Mouse (Mus musculus): Measurements from ENCODE around the gene Tmem86b. TPM values are rescaled to one million over a fixed set of nuclear protein-coding genes. Genes with fewer than 3 reads are reported as not detected.

Tmem86b gene
- polyA plus RNA-seq, 1 experiment from 2014 or later: 4.6 TPM

- ATAC-seq (replicated peaks; ENCODE audit: insufficient number of reproducible peaks, low FRiP score, low TSS enrichment): no peak
- WGBS (ENCODE audit: insufficient replicate concordance): 84% methylated on average over 7 of the region's 7 CpGs
- Histone ChIP-seq H3K36me3 (ENCODE audit: control insufficient read depth, insufficient read depth, low read length) (peaks cover 45% of the 10 kb centered on the region), H3K4me3 (ENCODE audit: low read depth, low read length) (no peak overlapping the region), H3K4me1 (ENCODE audit: control insufficient read depth, insufficient read depth, low read length) (peaks cover under 1% of the 10 kb centered on the region), H3K4me2 (no peak overlapping the region), H3K9me3 (replicated peaks; ENCODE audit: control insufficient read depth, low read length) (no peaks in the 10 kb centered on the region), H3K27ac (ENCODE audit: low read depth, low read length) (no peak overlapping the region), H3K27me3 (ENCODE audit: control insufficient read depth, insufficient read depth, low read length) (no peaks in the 10 kb centered on the region), H3K9ac (ENCODE audit: low read depth, low read length) (no peak overlapping the region)
These were observed 10.7 kb upstream of the Tmem86b start for GRCm38 (mm10) chr7:4641956-4642355.

- 84% methylated on average over 11 of the region's 11 CpGs for WGBS (ENCODE audit: insufficient replicate concordance)
- Histone ChIP-seq H3K27ac (ENCODE audit: low read depth, low read length) (no peak overlapping the region), H3K4me1 (ENCODE audit: control insufficient read depth, insufficient read depth, low read length) (no peaks in the 10 kb centered on the region), H3K9me3 (replicated peaks; ENCODE audit: control insufficient read depth, low read length) (no peaks in the 10 kb centered on the region), H3K9ac (ENCODE audit: low read depth, low read length) (no peak overlapping the region), H3K27me3 (ENCODE audit: control insufficient read depth, insufficient read depth, low read length) (no peaks in the 10 kb centered on the region), H3K36me3 (ENCODE audit: control insufficient read depth, insufficient read depth, low read length) (peaks cover 49% of the 10 kb centered on the region), H3K4me3 (ENCODE audit: low read depth, low read length) (no peak overlapping the region), H3K4me2 (no peak overlapping the region)
- ATAC-seq (replicated peaks; ENCODE audit: insufficient number of reproducible peaks, low FRiP score, low TSS enrichment): no peak
These were observed 9.9 kb upstream of the Tmem86b start for GRCm38 (mm10) chr7:4641155-4641554.

GRCm38 (mm10) chr7:4636179-4636578, 5.0 kb upstream of the Tmem86b start:
- WGBS (ENCODE audit: insufficient replicate concordance): 83% methylated on average over 4 of the region's 4 CpGs
- Histone ChIP-seq H3K27ac (ENCODE audit: low read depth, low read length) (no peak overlapping the region), H3K27me3 (ENCODE audit: control insufficient read depth, insufficient read depth, low read length) (no peaks in the 10 kb centered on the region), H3K4me1 (ENCODE audit: control insufficient read depth, insufficient read depth, low read length) (no peaks in the 10 kb centered on the region), H3K9me3 (replicated peaks; ENCODE audit: control insufficient read depth, low read length) (no peaks in the 10 kb centered on the region), H3K36me3 (ENCODE audit: control insufficient read depth, insufficient read depth, low read length) (peaks cover 40% of the 10 kb centered on the region), H3K9ac (ENCODE audit: low read depth, low read length) (no peak overlapping the region), H3K4me3 (ENCODE audit: low read depth, low read length) (no peak overlapping the region), H3K4me2 (no peak overlapping the region)
- no peak for ATAC-seq (replicated peaks; ENCODE audit: insufficient number of reproducible peaks, low FRiP score, low TSS enrichment)

GRCm38 (mm10) chr7:4630198-4630597, 1.0 kb downstream of the Tmem86b start:
- H3K9ac ChIP-seq (ENCODE audit: low read depth, low read length): peak overlapping the region; percentile 47; the same call in 1 of the 2 replicates
- no peaks in the 10 kb centered on the region for H3K9me3 ChIP-seq (replicated peaks; ENCODE audit: control insufficient read depth, low read length)
- H3K4me3 ChIP-seq (ENCODE audit: low read depth, low read length): peak overlapping the region; percentile 24
- WGBS (ENCODE audit: insufficient replicate concordance): 48% methylated on average over 1 of the region's 1 CpGs
- peak; percentile 87 for ATAC-seq (replicated peaks; ENCODE audit: insufficient number of reproducible peaks, low FRiP score, low TSS enrichment)
- H3K4me1 ChIP-seq (ENCODE audit: control insufficient read depth, insufficient read depth, low read length): no peaks in the 10 kb centered on the region
- peak overlapping the region; percentile 67 for H3K27ac ChIP-seq (ENCODE audit: low read depth, low read length)
- no peaks in the 10 kb centered on the region for H3K27me3 ChIP-seq (ENCODE audit: control insufficient read depth, insufficient read depth, low read length)
- H3K36me3 ChIP-seq (ENCODE audit: control insufficient read depth, insufficient read depth, low read length): peaks cover 25% of the 10 kb centered on the region
- H3K4me2 ChIP-seq: peak overlapping the region; percentile 48; the same call in 1 of the 2 replicates

GRCm38 (mm10) chr7:4629586-4629985, 1.6 kb downstream of the Tmem86b start:
- no peaks in the 10 kb centered on the region for H3K27me3 ChIP-seq (ENCODE audit: control insufficient read depth, insufficient read depth, low read length)
- no peaks in the 10 kb centered on the region for H3K4me1 ChIP-seq (ENCODE audit: control insufficient read depth, insufficient read depth, low read length)
- H3K9me3 ChIP-seq (replicated peaks; ENCODE audit: control insufficient read depth, low read length): no peaks in the 10 kb centered on the region
- H3K27ac ChIP-seq (ENCODE audit: low read depth, low read length): peak overlapping the region; percentile 67
- peak overlapping the region; percentile 47; the same call in 1 of the 2 replicates for H3K9ac ChIP-seq (ENCODE audit: low read depth, low read length)
- 0 out of 2 replicates have a peak, but pooled peaks have one; percentile 14 for ATAC-seq (replicated peaks; ENCODE audit: insufficient number of reproducible peaks, low FRiP score, low TSS enrichment)
- peak overlapping the region; percentile 48 for H3K4me2 ChIP-seq
- 73% methylated on average over 5 of the region's 5 CpGs for WGBS (ENCODE audit: insufficient replicate concordance)
- H3K4me3 ChIP-seq (ENCODE audit: low read depth, low read length): peak overlapping the region; percentile 24
- peaks cover 25% of the 10 kb centered on the region for H3K36me3 ChIP-seq (ENCODE audit: control insufficient read depth, insufficient read depth, low read length)

- Histone ChIP-seq H3K27ac (ENCODE audit: low read depth, low read length) (no peak overlapping the region), H3K4me2 (no peak overlapping the region), H3K27me3 (ENCODE audit: control insufficient read depth, insufficient read depth, low read length) (no peaks in the 10 kb centered on the region), H3K4me1 (ENCODE audit: control insufficient read depth, insufficient read depth, low read length) (no peaks in the 10 kb centered on the region), H3K36me3 (ENCODE audit: control insufficient read depth, insufficient read depth, low read length) (peaks cover 6% of the 10 kb centered on the region), H3K4me3 (ENCODE audit: low read depth, low read length) (no peak overlapping the region), H3K9me3 (replicated peaks; ENCODE audit: control insufficient read depth, low read length) (no peaks in the 10 kb centered on the region), H3K9ac (ENCODE audit: low read depth, low read length) (no peak overlapping the region)
- WGBS (ENCODE audit: insufficient replicate concordance): 91% methylated on average over 2 of the region's 2 CpGs
- ATAC-seq (replicated peaks; ENCODE audit: insufficient number of reproducible peaks, low FRiP score, low TSS enrichment): no peak
These were observed 5.3 kb downstream of the Tmem86b start for GRCm38 (mm10) chr7:4625928-4626327.

GRCm38 (mm10) chr7:4624343-4624742, 6.9 kb downstream of the Tmem86b start:
- 39% methylated on average over 1 of the region's 1 CpGs for WGBS (ENCODE audit: insufficient replicate concordance)
- no peak for ATAC-seq (replicated peaks; ENCODE audit: insufficient number of reproducible peaks, low FRiP score, low TSS enrichment)
- Histone ChIP-seq H3K27me3 (ENCODE audit: control insufficient read depth, insufficient read depth, low read length) (no peaks in the 10 kb centered on the region), H3K9ac (ENCODE audit: low read depth, low read length) (no peak overlapping the region), H3K9me3 (replicated peaks; ENCODE audit: control insufficient read depth, low read length) (no peaks in the 10 kb centered on the region), H3K27ac (ENCODE audit: low read depth, low read length) (no peak overlapping the region), H3K4me1 (ENCODE audit: control insufficient read depth, insufficient read depth, low read length) (no peaks in the 10 kb centered on the region), H3K4me3 (ENCODE audit: low read depth, low read length) (no peak overlapping the region), H3K36me3 (ENCODE audit: control insufficient read depth, insufficient read depth, low read length) (peaks cover 3% of the 10 kb centered on the region; the same call in 1 of the 2 replicates), H3K4me2 (no peak overlapping the region)

- Histone ChIP-seq H3K27me3 (ENCODE audit: control insufficient read depth, insufficient read depth, low read length) (no peaks in the 10 kb centered on the region), H3K9me3 (replicated peaks; ENCODE audit: control insufficient read depth, low read length) (no peaks in the 10 kb centered on the region), H3K9ac (ENCODE audit: low read depth, low read length) (no peak overlapping the region), H3K27ac (ENCODE audit: low read depth, low read length) (no peak overlapping the region), H3K4me2 (no peak overlapping the region), H3K4me3 (ENCODE audit: low read depth, low read length) (no peak overlapping the region), H3K36me3 (ENCODE audit: control insufficient read depth, insufficient read depth, low read length) (no peaks in the 10 kb centered on the region; the same call in 1 of the 2 replicates), H3K4me1 (ENCODE audit: control insufficient read depth, insufficient read depth, low read length) (no peaks in the 10 kb centered on the region)
- ATAC-seq (replicated peaks; ENCODE audit: insufficient number of reproducible peaks, low FRiP score, low TSS enrichment): no peak
- 26% methylated on average over 4 of the region's 4 CpGs for WGBS (ENCODE audit: insufficient replicate concordance)
These were observed 7.6 kb downstream of the Tmem86b start for GRCm38 (mm10) chr7:4623544-4624189.

GRCm38 (mm10) chr7:4619979-4620378, 11.2 kb downstream of the Tmem86b start:
- Histone ChIP-seq H3K9ac (ENCODE audit: low read depth, low read length) (no peak overlapping the region), H3K27me3 (ENCODE audit: control insufficient read depth, insufficient read depth, low read length) (no peaks in the 10 kb centered on the region), H3K36me3 (ENCODE audit: control insufficient read depth, insufficient read depth, low read length) (no peaks in the 10 kb centered on the region), H3K27ac (ENCODE audit: low read depth, low read length) (no peak overlapping the region), H3K9me3 (replicated peaks; ENCODE audit: control insufficient read depth, low read length) (no peaks in the 10 kb centered on the region), H3K4me2 (no peak overlapping the region), H3K4me1 (ENCODE audit: control insufficient read depth, insufficient read depth, low read length) (no peaks in the 10 kb centered on the region), H3K4me3 (ENCODE audit: low read depth, low read length) (no peak overlapping the region)
- WGBS (ENCODE audit: insufficient replicate concordance): 24% methylated on average over 1 of the region's 1 CpGs
- no peak for ATAC-seq (replicated peaks; ENCODE audit: insufficient number of reproducible peaks, low FRiP score, low TSS enrichment)

Measured in heart, embryonic 11.5 days (tissue).